Mouse (Mus musculus) G1E-ER4 (cell line): ENCODE results near the gene C1qtnf1. TPM values are rescaled to one million over a fixed set of nuclear protein-coding genes. Genes with fewer than 3 reads are reported as not detected.

Experiments
- GATA1 ChIP-seq: IDR thresholded peaks from one replicate; pipeline ENCODE4 v1.8.0; 2012; ENCODE audit warnings: low read length, inconsistent platforms
- polyA plus RNA-seq: library from polyadenylated mRNA; stranded (reverse); fragments of >175 nt; gene quantifications from 2 replicates; pipeline ENCODE4 v1.2.3, GENCODE M21; 2012

The C1qtnf1 gene
- polyA plus RNA-seq, 1 experiment = not detected

- no peak for TF ChIP-seq GATA1
Observed at GRCm38 (mm10) chr11:118475496-118476083, 47.6 kb downstream of the C1qtnf1 start.

GRCm38 (mm10) chr11:118476396-118477373, 48.7 kb downstream of the C1qtnf1 start, which contains the start of gene Engase:
Gene Engase (plus strand): TSS chr11:118476829.
- TF ChIP-seq GATA1 = no peak

- TF ChIP-seq GATA1 = no peak
Observed at GRCm38 (mm10) chr11:118479776-118480175, 51.8 kb downstream of the C1qtnf1 start.

- TF ChIP-seq GATA1 = no peak
Observed at GRCm38 (mm10) chr11:118481231-118481630, 53.2 kb downstream of the C1qtnf1 start.

- no peak for TF ChIP-seq GATA1
Observed at GRCm38 (mm10) chr11:118481751-118482150, 53.7 kb downstream of the C1qtnf1 start.

GRCm38 (mm10) chr11:118484169-118484568, 56.2 kb downstream of the C1qtnf1 start:
- no peak for TF ChIP-seq GATA1

- no peak for TF ChIP-seq GATA1
Observed at GRCm38 (mm10) chr11:118485338-118485737, 57.3 kb downstream of the C1qtnf1 start.

GRCm38 (mm10) chr11:118485780-118486179, 57.8 kb downstream of the C1qtnf1 start:
- TF ChIP-seq GATA1 = no peak

- no peak for TF ChIP-seq GATA1
Observed at GRCm38 (mm10) chr11:118486281-118486680, 58.3 kb downstream of the C1qtnf1 start.

- TF ChIP-seq GATA1 = no peak
Observed at GRCm38 (mm10) chr11:118486881-118487772, 59.1 kb downstream of the C1qtnf1 start.

- TF ChIP-seq GATA1 = no peak
Observed at GRCm38 (mm10) chr11:118488191-118488906, 60.3 kb downstream of the C1qtnf1 start.

GRCm38 (mm10) chr11:118488907-118489270, 60.9 kb downstream of the C1qtnf1 start:
- TF ChIP-seq GATA1 = no peak

GRCm38 (mm10) chr11:118490566-118491218, 62.7 kb downstream of the C1qtnf1 start:
- TF ChIP-seq GATA1 = no peak

GRCm38 (mm10) chr11:118491230-118491629, 63.2 kb downstream of the C1qtnf1 start:
- no peak for TF ChIP-seq GATA1
